Mouse (Mus musculus) frontal cortex, postnatal 25 days (tissue): Measurements from ENCODE around the gene Mylpf.

Experiments used
- DNase-seq, 2 experiments: peaks; one replicate each; pipeline ENCODE4 v3.0.0; 2022; ENCODE audit warnings: low spot score in 2 of 2

The Mylpf gene

DNA sequence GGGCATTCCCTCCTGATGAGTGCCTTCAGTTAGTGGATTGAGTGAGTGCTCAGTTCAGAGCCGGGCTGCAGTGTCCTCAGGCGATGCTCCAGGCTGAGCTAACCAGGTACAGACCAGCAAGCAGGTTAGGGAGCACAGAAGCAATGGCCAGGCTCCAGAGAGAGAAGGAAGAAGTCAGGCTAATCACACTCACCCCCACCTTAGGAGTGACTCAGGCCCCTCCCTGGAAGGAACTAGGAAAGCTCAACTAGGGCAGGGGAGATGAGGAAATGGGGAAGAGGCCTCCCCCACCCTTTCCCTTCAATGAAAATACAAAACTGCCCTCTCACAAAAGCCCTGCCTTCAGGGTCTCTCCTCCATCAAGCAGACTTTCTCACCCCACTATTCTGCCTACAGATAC, 2.1 kb upstream of the Mylpf start:
- DNase-seq = no peak

DNA sequence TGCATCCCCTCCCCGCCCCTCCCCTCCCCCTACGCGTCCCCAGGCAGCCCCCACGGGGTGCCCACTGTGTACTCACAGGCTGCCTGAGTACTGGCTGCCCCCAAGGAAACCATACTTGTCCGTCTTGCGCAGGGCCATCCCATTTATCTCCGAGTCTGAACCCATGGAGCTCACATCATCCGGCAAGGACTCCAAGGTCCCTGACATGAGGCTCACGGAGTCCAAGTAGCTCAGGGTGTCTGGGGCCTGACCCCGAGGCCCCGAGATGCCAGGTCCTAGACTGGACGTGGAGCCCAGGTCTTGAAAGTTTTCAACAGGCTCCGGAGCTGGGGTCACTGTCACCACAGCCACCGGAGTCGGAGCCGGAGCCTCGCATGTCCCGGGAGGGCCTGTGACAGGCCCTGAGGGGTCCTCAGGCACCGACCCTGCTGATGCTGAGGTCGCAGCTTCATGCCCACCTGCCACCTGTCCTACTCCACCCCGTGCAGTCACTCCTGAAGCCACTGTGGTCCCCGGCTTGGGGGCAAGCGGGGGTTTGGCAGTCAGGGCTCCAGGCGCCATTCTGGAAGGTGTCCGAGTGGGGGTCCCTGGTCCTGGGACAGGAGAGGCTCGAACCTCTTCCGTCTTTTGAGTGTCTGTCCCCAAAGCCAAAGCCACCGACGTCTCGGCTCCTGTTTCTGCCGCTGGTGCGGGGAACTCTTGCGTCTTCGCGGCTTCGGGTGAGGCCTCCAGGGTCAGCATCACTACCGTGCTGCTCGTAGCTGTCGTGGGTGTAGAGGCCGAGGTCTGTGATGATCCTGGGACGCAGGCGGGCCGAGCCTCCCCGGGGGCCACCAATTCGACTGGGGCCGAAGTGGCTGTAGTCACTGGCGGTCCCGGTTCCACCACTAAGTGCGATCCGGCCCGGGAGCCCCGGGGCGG, 1.1 kb upstream of the Mylpf start:
- no peak for DNase-seq

DNA sequence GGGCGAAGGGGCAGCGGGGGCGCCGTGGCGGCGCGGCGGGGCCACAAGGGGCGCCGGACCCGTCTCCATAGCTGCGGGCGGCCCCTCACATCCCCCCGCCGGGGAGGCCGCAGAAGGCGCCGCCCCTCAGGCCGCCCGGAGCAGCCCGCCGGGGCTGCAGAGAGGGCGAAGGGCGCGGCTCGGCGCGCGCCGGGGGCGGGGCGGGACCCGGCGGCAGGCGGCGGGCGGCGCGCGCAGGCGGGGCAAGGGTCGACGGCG, 466 bp upstream of the Mylpf start, which contains the start of gene Tbc1d10b:
Gene Tbc1d10b, minus strand, starts transcription at position 174 of the 258 bp plus-strand sequence.
- DNase-seq = no peak

DNA sequence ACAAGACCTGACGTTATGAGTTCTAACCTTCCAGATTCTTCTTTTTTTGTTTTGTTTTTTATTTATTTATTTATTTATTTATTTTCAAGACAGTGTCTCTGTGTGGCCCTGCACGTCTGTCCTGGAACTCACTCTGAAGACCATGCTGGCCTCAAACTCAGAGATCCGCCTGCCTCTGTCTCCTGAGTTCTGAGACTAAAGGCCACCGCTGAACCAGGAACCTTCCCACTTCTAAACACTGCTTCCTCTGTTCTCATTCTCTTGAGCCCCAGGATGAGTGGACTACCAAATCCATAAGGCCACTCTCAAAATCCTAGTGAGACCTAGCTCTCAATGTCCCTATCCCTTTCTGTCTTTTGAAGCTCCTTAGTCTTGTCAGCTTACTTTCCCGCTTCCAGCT, 1.2 kb downstream of the Mylpf start:
- no peak for DNase-seq

DNA sequence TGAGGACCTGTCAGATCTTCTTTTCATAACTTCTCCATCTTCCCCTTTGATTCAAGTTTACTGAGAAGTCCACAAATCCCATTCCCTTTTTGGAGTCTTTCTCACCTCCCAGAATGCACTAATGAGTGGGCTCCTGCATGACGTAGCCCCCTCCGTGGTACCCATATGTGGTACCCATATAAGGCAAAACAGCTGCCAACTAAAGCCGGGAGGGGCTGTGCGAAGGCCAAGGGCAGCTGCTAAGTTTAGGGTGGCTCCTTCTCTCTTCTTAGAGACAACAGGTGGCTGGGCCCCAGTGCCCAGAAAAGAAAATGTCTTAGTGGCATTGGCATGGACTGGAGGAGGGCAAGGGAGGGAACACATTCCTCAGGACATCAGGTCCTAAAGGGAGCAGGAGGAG, 1.6 kb downstream of the Mylpf start:
- DNase-seq = no peak

DNA sequence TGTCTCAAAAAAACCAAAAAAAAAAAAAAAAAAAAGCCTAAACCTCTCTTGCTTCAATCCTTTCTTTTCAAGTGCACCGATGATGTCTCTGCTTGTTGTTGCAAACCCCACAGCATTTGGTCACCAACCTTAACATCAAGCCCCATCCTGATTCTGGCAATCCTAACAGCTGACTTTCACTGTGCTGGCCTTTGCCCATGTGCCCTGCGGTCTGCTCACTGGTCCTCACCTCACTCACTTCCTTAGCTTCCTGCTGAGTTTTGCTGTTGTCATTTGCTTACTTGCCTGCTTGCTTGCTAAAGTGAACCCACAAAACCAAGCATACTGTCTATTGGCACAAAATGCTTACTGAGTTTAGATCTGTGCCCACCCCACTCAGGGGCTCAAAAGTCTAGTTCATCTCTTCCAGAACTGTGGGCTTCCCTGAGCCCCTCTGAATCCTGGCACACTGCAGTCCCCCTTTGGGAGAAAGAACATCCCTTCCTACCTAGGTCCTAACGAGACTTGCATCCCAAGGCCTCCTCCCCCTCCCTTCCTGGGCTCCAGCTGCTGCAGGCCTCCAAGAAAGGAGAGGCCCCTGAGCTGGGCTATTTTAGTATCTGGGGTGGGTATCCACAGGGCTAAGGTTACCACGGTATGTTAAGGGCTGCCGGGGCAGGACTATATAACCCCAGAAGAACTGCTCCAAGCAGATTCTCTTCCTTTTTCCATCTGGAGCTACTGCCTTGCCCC, 2.5 kb downstream of the Mylpf start:
- DNase-seq = no peak

DNA sequence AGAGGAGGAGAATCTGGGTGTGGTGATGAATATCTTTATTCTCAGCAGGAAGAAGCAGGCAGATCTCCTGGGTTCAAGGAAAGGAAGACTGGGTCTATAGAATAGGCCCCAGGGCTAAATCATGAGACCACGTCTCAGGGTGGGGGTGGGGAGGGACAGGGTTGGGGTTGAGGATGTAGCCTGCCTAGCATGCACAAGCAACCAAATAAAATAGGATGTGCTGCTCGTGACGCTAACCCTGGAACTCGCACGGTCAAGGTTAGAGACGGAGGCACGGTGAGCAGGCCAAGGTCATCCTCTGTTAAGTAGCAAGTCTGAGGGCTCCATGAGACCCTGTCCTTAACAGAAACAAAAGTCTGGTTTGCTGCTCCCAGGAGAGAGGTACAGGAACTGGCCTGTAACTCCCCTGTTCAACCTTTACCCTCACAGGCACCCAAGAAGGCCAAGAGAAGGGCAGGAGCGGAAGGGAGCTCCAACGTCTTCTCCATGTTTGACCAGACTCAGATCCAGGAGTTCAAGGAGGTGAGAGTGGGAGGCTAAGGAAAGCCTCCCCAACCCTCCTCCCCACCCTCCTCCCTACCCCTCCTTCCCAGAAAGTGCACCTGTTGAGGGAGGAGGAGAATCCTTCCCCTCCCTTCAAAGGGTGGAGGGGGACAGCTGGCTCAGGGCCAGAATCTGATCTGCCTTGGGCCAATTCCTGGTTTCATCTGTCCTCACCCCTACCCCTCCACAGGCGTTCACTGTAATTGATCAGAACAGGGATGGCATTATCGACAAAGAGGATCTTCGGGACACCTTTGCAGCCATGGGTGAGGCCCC, 4.0 kb downstream of the Mylpf start:
- DNase-seq = no peak

DNA sequence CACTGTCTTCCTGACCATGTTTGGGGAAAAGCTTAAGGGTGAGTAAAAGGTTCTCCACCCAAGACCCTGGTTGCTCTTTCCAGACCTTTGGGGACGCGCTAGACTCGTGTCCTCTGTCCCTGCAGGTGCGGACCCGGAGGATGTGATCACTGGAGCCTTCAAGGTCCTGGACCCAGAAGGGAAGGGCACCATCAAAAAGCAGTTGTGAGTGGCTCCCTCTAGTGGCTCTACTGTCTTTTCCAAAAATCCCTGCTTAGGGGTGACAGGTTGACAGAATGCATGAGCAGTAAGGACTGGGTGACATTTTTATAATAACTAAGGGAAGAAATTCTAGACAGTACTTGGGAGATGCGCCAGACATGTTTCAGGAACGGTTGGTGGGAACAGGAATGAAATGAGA, 4.8 kb downstream of the Mylpf start:
- DNase-seq = no peak

DNA sequence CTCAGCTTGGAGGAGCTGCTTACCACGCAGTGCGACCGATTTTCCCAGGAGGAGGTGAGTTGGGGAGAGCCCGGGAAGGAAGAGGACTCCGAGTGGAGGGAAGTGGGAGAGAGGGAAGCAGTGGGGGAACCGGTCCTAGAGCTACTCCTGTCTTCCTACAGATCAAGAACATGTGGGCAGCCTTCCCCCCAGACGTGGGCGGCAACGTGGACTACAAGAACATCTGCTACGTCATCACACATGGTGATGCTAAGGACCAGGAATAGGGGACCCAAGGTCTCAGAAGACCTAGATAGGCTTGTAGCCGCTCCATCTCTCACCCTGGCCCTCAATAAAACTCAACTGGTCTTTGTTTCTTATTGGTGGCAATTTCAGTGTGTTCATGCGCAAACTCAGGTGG, 5.2 kb downstream of the Mylpf start:
- no peak for DNase-seq

DNA sequence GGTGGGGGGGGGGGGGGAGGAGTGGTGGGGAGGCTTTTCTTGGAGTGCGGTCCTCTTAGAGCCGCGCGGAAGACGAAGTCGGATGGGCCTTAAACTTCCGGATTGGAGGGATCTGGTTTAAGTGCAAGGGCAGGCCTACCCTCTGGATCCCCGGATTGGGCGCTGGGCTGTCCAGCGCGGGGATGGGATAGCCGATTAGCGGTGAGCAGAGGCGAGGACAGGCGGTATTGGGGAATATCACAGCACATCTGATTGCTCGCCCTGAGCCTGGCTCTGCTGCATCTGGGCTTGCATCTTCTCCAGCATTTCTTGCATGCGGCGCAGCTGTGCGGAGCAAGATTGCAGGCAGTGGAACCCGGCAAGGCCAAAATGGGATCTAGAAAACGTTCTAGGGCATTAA, 5.8 kb downstream of the Mylpf start:
- no peak for DNase-seq

DNA sequence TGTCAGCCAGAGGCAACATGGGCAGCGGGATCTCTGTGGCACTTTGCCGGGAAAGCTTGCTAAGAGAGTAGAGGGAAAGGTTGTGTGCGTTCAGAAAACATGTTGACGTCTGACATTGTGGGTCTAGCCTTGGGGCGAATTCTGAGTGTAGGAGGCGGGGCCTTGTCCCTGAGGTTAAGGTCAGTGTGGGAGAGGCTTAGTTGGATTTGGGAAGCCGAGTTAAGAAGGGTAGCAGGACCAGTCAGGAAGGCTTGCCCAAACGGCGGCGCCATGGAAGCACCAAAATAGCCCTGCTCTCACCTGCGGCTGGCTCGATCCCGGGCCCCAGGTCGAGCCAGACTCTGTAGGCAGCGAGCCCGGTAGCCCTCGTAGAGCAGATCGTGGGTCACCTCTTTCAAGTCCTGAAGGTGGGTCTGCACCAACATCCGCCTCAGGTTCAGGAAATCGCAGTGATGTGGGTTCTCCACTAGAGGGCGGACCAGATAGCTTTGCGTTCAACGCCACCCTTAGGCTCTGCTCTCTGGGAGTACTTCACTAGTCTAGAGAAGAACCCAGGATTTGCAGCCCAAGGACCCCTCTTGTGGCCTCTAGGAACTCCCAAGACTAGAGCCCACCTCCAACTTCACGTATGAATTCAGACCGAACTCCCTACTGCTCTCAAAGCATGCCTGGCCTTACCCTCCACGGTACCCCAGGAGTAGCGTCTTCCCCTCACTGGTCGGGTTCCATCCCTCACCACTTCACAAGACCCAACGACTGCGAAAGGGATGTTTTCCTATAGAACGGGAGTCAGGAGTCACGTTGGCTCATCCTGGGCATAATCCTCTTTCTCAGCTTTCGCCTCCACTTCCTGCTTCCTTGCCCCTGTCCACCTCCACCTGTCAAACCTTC, 6.5 kb downstream of the Mylpf start:
- no peak for DNase-seq

DNA sequence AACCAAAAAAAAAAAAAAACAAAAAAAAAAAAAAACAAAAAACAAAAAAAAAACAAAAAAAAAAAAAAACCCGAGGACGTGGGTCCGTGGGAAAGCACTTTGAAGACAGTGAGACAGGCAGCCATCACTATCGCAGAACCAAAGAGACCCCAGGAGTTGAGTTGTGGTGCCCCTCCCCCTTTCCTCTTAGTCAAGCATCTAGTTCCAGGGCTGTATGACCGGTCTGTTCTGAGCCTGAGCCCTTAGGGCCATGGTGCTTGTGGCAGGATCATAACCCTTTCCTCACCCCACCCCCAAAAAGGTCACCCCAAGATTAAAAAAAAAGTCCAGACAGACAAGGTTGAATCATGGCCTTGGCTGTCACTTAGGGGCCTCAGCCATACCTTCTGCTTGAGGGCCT, 7.6 kb downstream of the Mylpf start:
- no peak for DNase-seq

DNA sequence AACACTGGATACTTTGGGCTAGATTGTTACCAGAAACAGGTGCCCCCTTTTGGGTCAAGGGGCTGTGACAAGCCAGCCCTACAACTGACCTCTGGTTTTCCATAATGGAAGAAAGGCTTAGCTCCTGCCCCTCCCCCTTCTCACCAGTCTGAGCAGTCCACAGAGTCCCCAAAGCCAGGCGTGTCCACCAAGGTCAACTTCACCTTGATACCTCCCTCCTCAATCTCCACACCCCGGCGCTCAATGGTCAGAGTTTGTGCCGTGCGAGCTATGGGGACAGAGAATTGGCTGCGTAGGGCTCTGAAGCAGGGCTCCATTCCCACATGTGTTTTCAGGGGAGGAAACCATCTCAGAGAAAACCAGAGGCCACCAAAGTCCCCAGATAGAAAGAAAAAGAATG, 8.8 kb downstream of the Mylpf start:
- no peak for DNase-seq

DNA sequence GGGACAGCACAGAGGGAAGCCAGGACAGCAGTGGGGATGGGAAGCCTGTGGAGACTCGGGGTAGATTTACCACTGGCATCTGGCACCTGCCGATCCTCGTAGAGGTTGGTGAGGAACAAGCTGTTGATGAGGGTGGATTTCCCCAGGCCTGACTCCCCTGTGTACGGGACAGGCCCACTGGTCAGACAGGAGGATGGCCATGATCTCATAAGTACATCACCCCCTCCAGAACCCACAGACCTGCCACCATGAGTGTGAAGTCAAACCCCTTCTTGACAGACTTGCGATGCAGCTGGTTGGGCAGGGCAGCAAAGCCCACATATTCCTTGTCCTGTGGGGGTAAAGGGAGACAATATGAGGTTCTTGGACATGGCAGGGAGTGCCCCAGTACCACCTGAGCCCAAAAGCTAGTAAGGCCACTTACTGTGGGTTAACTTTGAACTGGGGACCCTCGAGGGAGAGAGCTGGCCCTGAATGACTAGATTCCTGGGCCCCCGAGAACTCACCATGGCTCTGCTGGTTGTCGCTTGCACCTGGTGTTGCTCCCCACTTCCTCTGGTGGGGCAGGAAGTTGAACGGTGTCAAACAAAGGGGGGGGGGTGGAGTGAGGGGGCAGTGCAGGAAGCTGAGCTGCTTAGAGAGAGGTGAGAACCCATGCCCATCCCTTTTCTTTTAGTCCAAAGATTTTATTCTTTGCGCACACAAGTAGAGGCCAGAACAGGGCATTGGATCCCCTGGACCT, 9.4 kb downstream of the Mylpf start:
- DNase-seq = no peak

DNA sequence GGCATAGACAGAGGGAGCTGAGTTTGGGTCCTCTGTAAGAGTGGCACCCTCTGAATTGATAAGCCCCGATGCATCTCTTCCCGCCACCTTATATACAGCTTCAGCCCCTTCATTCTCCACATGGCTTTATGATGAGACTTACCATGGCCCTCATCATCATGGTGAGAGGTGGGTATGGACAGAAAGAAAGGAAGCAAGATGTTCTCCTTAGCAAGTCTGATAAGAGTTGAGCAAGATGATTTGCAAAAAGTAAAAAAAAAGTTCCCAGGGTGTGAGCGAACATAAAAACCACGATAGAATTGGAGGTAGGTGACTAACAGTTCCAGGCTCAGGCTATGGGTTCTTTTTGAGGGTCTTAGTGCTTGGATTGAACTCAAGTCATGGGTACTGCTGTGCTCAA, 10.0 kb downstream of the Mylpf start:
- DNase-seq = no peak

DNA sequence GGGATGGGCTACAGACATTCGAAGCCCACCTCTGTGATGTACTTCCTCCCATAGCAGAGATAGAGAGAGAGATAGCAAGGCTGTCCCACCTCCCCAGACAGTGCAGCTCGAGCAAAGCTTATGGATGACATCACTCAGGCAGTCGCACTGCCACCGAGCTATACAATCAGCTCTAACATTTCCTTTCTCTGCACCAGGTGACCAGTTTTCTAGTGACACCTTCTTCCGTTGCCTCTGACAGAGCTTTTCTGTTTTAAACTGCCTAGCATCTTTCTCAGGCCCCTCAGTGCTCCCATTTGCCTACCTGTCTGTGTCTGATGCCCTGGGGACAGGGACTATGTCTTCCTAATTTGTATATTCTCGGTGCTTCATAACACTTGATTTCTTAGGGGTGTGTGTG, 11.8 kb downstream of the Mylpf start:
- DNase-seq = no peak

DNA sequence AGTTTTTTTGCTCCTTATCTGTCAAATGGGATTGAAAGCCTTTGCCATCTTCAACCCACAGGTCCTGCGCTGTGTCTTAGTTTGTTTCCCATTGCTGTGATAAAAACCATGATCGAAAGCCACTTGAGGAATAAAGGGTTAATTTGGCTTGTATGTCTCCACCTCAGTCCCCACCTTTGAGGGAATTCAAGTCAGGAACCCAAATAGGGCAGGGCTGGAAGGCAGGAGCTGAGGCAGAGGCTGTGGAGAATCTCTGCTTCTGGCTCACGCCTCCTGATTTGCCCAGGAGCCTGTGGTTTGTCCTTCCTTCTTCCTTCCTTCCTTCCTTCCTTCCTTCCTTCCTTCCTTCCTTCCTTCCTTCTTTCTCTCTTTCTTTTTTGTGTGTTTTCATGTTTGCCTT, 14.4 kb downstream of the Mylpf start:
- no peak for DNase-seq

DNA sequence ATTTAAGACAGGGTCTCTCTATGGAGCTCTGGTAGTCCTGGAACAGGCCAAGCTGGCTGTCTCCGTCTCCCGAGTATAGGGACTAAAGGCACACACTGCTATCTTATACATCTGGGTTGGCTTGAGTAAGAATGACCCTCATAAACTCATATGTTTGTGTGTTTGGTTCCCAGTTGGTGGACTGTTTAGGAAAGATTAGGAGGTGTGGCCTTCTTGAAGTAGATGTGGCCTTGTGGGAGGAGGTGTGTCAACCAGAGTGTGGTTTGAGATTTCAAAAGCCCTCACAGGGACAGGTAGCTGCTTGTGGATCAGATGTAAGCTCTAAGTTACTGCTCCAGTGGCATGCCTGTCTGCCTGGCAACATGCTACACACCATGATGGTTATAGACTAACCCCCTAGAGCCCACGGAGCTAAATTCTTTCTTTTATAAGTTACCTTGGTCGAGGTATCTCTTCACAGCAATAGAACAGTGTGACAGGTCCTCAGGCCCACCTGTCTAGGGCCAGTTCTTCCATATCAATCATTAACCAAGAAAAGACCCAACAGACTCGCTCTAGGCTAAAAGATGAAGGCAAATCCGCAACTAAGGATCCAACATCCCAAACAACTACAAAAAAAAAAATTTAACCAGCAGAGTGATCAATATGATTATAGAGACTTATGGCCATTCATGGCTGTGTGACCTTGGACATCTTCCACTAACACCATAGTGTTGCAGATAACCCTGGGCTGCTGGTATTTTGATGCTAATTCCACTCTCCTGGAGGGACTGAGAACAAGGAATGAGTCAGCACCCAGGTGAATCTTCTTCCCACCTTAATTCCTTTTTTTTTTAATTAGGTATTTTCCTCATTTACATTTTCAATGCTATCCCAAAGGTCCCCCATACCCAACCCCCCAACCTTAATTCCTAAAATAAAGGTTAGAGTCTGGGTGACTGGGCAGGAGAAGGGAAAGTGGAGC, 15.1 kb downstream of the Mylpf start:
- no peak for DNase-seq

DNA sequence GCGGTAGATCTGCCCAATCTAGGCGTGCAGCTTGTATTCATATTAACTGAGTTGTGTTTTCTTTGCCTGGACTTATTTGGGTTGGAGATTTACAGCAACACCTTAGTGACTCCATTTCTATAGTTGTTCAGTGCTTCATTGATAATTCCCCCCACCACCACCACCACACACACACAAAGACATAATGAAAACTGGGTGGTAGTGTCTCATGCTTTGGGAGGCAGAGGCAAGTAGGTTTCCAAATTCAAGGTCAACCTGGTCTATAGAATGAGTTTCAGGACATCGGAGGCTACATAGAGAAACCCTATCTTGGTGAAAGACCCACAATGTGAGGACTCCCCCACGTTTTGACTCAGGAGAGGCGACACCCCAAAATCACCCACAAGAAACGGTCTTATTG, 15.9 kb downstream of the Mylpf start:
- DNase-seq = no peak
